Mouse (Mus musculus) kidney, postnatal 4 days (tissue): Measurements from ENCODE around the gene Hist1h3b.

Experiments
- DNase-seq, 2 experiments: peaks; one replicate each; pipeline ENCODE4 v3.0.0; 2021; ENCODE audit warnings: mixed read lengths in 2 of 2

Gene Hist1h3b

GRCm38 (mm10) chr13:23799405-23799804 is 47.3 kb downstream of the Hist1h3b start:
- DNase-seq: no peak
